Mouse (Mus musculus) cerebellum, adult 2 months (tissue): ENCODE measurements around the gene Lrrk1.

Experiments used
- CTCF ChIP-seq: fragments of 200-500 bp; IDR thresholded peaks from 2 replicates; pipeline ENCODE4 v1.5.1; 2011; ENCODE audit warnings: low read depth, mild to moderate bottlenecking, control low read depth, low read length, moderate library complexity, borderline replicate concordance; ENCODE audit not compliant: insufficient read depth
- POLR2A ChIP-seq: fragments of 200-500 bp; IDR thresholded peaks from 2 replicates; pipeline ENCODE4 v1.6.1; 2011; ENCODE audit warnings: low read length, control low read depth, borderline replicate concordance; ENCODE audit not compliant: insufficient read depth

DNA sequence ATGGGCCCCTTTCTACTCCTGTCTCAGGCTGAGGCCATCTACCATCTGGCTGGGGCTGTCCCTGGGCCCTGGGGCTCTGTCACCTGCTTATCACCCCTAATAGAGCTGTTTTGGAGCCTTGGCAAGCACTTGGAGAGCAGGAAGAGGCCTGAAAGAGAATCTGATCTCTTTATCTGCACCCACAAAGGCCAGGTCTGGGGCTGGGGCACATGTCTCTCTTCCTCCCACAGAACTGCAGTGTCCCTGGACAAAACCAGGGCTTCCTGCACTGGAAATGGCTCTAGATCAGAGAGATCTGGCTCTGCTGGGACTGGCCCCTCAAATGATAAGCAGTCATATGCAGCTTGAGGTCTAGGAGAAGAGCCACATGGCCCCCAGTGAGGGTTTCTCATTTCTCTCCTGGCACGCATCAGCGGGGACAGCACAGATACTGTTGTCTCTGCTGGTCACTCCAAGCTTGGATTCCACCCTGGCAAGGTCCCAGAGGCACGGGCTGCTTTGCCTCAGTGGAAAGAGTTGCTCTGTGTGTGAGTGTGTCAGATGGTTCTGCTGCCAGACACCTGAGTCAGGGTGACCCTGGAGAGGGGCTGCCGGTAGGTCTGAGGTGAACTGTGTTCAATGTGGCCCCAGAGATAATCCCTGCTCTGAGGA is 200.4 kb downstream of the Lrrk1 start:
- TF ChIP-seq CTCF (no peak), POLR2A (no peak)
